Mouse (Mus musculus) CD8-positive naive resting alpha-beta T cell, adult 2 months (primary cell): ENCODE measurements around the gene Gsta4.

ENCODE experiments used
- DNase-seq, 2 experiments: peaks; one replicate each; pipeline ENCODE4 v3.0.0; 2022; ENCODE audit warnings: low read depth in 2 of 2, low spot score in 2 of 2

Gene Gsta4

GRCm38 (mm10) chr9:78178197-78178596, 4.4 kb upstream of the Gsta4 start:
- no peak for DNase-seq

GRCm38 (mm10) chr9:78179071-78179470, 3.5 kb upstream of the Gsta4 start:
- DNase-seq: no peak

- no peak for DNase-seq
Measured at GRCm38 (mm10) chr9:78185686-78186085, 3.1 kb downstream of the Gsta4 start.

- DNase-seq: no peak
Measured at GRCm38 (mm10) chr9:78188910-78189309, 6.3 kb downstream of the Gsta4 start.

GRCm38 (mm10) chr9:78190651-78191634, 8.4 kb downstream of the Gsta4 start:
- DNase-seq: no peak

GRCm38 (mm10) chr9:78191736-78192135, 9.2 kb downstream of the Gsta4 start:
- DNase-seq: peak; percentile 35 to 49

- DNase-seq: peak; percentile 39 to 53
Measured at GRCm38 (mm10) chr9:78193902-78194597, 11.5 kb downstream of the Gsta4 start.

- DNase-seq: no peak
Measured at GRCm38 (mm10) chr9:78195034-78195433, 12.5 kb downstream of the Gsta4 start.

GRCm38 (mm10) chr9:78197801-78198200, 15.2 kb downstream of the Gsta4 start:
- no peak for DNase-seq

- DNase-seq: no peak
Measured at GRCm38 (mm10) chr9:78204194-78204593, 21.6 kb downstream of the Gsta4 start.

GRCm38 (mm10) chr9:78208956-78209355, 26.4 kb downstream of the Gsta4 start:
- DNase-seq: no peak

- no peak for DNase-seq
Measured at GRCm38 (mm10) chr9:78210079-78210478, 27.5 kb downstream of the Gsta4 start.

- DNase-seq: no peak
Measured at GRCm38 (mm10) chr9:78210821-78211220, 28.2 kb downstream of the Gsta4 start.

GRCm38 (mm10) chr9:78211521-78211920, 28.9 kb downstream of the Gsta4 start:
- no peak for DNase-seq

GRCm38 (mm10) chr9:78212341-78213049, 29.9 kb downstream of the Gsta4 start:
- DNase-seq: no peak

- DNase-seq: no peak
Measured at GRCm38 (mm10) chr9:78217074-78217473, 34.5 kb downstream of the Gsta4 start.

- no peak for DNase-seq
Measured at GRCm38 (mm10) chr9:78222616-78223015, 40.0 kb downstream of the Gsta4 start.

GRCm38 (mm10) chr9:78223221-78223902, 40.8 kb downstream of the Gsta4 start:
- no peak for DNase-seq

- no peak for DNase-seq
Measured at GRCm38 (mm10) chr9:78224418-78224817, 41.8 kb downstream of the Gsta4 start.

GRCm38 (mm10) chr9:78225304-78225703, 42.7 kb downstream of the Gsta4 start:
- no peak for DNase-seq

- no peak for DNase-seq
Measured at GRCm38 (mm10) chr9:78228122-78228521, 45.5 kb downstream of the Gsta4 start.
